Mouse (Mus musculus) left cerebral cortex, postnatal 25 days (tissue): ENCODE measurements around the gene Aplf. TPM values are rescaled to one million over a fixed set of nuclear protein-coding genes. Genes with fewer than 3 reads are reported as not detected.
"Not testable (repeated sequence)": the region's sequence is repeated elsewhere in the genome, so short reads cannot be mapped to it uniquely, and the experiment has no call there.

ENCODE experiments used
- DNase-seq, 2 experiments: peaks; one replicate each; pipeline ENCODE4 v3.0.0; 2022; ENCODE audit warnings: low spot score in 2 of 2, mixed read lengths in 1 of 2
- intact Hi-C: fragments of 180-260 bp; cut with DNase I; formaldehyde crosslinking; loops from one replicate; pipeline ENCODE4 v1.15.1; 2025
- total RNA-seq, 2 experiments: library from RNA; stranded (reverse); gene quantifications; 2 replicates each; pipeline ENCODE4 v1.2.3; 2021

Gene Aplf
- total RNA-seq, 2 experiments from 2014 or later: 7.9 to 8.1 TPM

- intact Hi-C loops: no loop called here
Measured at GRCm38 (mm10) chr6:87638134-87638660, 33.8 kb downstream of the Aplf start.

GRCm38 (mm10) chr6:87632176-87632575 is 39.8 kb downstream of the Aplf start:
- intact Hi-C loops: no loop called here

More at GRCm38 (mm10) chr6:87638134-87638660, 33.8 kb downstream of the Aplf start:
- DNase-seq: no peak

GRCm38 (mm10) chr6:87628936-87629335 is 43.1 kb downstream of the Aplf start:
- intact Hi-C loops, DNase-seq: not testable (repeated sequence)

More at GRCm38 (mm10) chr6:87632176-87632575, 39.8 kb downstream of the Aplf start:
- DNase-seq: no peak

GRCm38 (mm10) chr6:87623151-87623550 is 48.8 kb downstream of the Aplf start:
- DNase-seq: no peak
- intact Hi-C loops: no loop called here

GRCm38 (mm10) chr6:87621281-87621680 is 50.7 kb downstream of the Aplf start:
- DNase-seq: peak in 1 of 2 experiments; percentile 20
- intact Hi-C loops: no loop called here

- intact Hi-C loops: no loop called here
- DNase-seq: no peak
Measured at GRCm38 (mm10) chr6:87618021-87618420, 54.0 kb downstream of the Aplf start.

- no peak for DNase-seq
- intact Hi-C loops: no loop called here
Measured at GRCm38 (mm10) chr6:87615696-87616083, 56.3 kb downstream of the Aplf start.

- DNase-seq: no peak
Measured at GRCm38 (mm10) chr6:87614794-87615695, 56.9 kb downstream of the Aplf start.

GRCm38 (mm10) chr6:87599825-87600224 is 72.2 kb downstream of the Aplf start:
- intact Hi-C loops: no loop called here
- no peak for DNase-seq

More at GRCm38 (mm10) chr6:87614794-87615695, 56.9 kb downstream of the Aplf start:
- intact Hi-C loops: no loop called here

- no peak for DNase-seq
- intact Hi-C loops: no loop called here
Measured at GRCm38 (mm10) chr6:87597116-87597833, 74.7 kb downstream of the Aplf start.

GRCm38 (mm10) chr6:87594188-87594587 is 77.8 kb downstream of the Aplf start:
- DNase-seq: no peak
- intact Hi-C loops: no loop called here

GRCm38 (mm10) chr6:87590394-87591281 is 81.4 kb downstream of the Aplf start, which contains the start of gene Prokr1:
Gene Prokr1 (minus strand): TSS chr6:87590743.
- intact Hi-C loops: no loop called here

GRCm38 (mm10) chr6:87589718-87590393 is 82.1 kb downstream of the Aplf start:
- intact Hi-C loops: no loop called here
- no peak for DNase-seq

More at GRCm38 (mm10) chr6:87590394-87591281, 81.4 kb downstream of the Aplf start, which contains the start of gene Prokr1:
- peak; percentile 5 for DNase-seq

GRCm38 (mm10) chr6:87583991-87584390 is 88.0 kb downstream of the Aplf start:
- intact Hi-C loops: no loop called here
- DNase-seq: no peak

- no peak for DNase-seq
- intact Hi-C loops: no loop called here
Measured at GRCm38 (mm10) chr6:87583183-87583611, 88.8 kb downstream of the Aplf start.

GRCm38 (mm10) chr6:87582456-87582855 is 89.5 kb downstream of the Aplf start:
- intact Hi-C loops: no loop called here
- no peak for DNase-seq

GRCm38 (mm10) chr6:87581581-87581980 is 90.4 kb downstream of the Aplf start:
- intact Hi-C loops: no loop called here
- DNase-seq: no peak

- intact Hi-C loops: no loop called here
Measured at GRCm38 (mm10) chr6:87581071-87581470, 90.9 kb downstream of the Aplf start.

More at GRCm38 (mm10) chr6:87581071-87581470, 90.9 kb downstream of the Aplf start:
- no peak for DNase-seq
